Mouse (Mus musculus) midbrain, postnatal 0 days (tissue): Measurements from ENCODE around the gene Mr1. TPM values are rescaled to one million over a fixed set of nuclear protein-coding genes. Genes with fewer than 3 reads are reported as not detected.
A peak's percentile ranks its signal among the peaks of the same experiment; 100 is the strongest.

Experiments
- ATAC-seq: fragments of 200-750 bp; cut with Nextera tagmentation; 2 replicates; pipeline ENCODE4 v1.8.0; 2017; ENCODE audit warnings: moderate number of reproducible peaks, mild to moderate bottlenecking, moderate TSS enrichment, moderate library complexity; ENCODE audit not compliant: low FRiP score
- DNase-seq: peaks from one replicate; pipeline ENCODE4 v3.0.0-alpha.2; 2015; ENCODE audit warnings: low spot score
- H3K27ac ChIP-seq: fragments of 300-500 bp; sonication (generic); 2 replicates; pipeline ENCODE4 v1.5.1; 2014; ENCODE audit warnings: low read depth, mild to moderate bottlenecking, low read length, mixed read lengths
- H3K27me3 ChIP-seq: fragments of 300-500 bp; sonication (generic); 2 replicates; pipeline ENCODE4 v1.6.1; 2014; ENCODE audit warnings: low read length, control low read depth, mixed read lengths; ENCODE audit not compliant: insufficient read depth
- H3K36me3 ChIP-seq: fragments of 300-500 bp; sonication (generic); 2 replicates; pipeline ENCODE4 v1.6.1; 2014; ENCODE audit warnings: low read length, control low read depth, mixed read lengths; ENCODE audit not compliant: insufficient read depth
- H3K4me1 ChIP-seq: fragments of 300-500 bp; sonication (generic); 2 replicates; pipeline ENCODE4 v1.6.1; 2014; ENCODE audit warnings: mild to moderate bottlenecking, control low read depth, antibody characterized with exemption, low read length, mixed read lengths; ENCODE audit not compliant: insufficient read depth
- H3K4me2 ChIP-seq: fragments of 300-500 bp; sonication (generic); 2 replicates; pipeline ENCODE4 v1.6.1; 2014; ENCODE audit warnings: low read depth, mild to moderate bottlenecking, low read length, mixed read lengths; ENCODE audit not compliant: poor library complexity, severe bottlenecking
- H3K4me3 ChIP-seq: fragments of 300-500 bp; sonication (generic); 2 replicates; pipeline ENCODE4 v1.5.1; 2014; ENCODE audit warnings: low read depth, mild to moderate bottlenecking, low read length, moderate library complexity
- H3K9ac ChIP-seq: fragments of 300-500 bp; sonication (generic); replicated peaks from 2 replicates; pipeline ENCODE4 v1.6.1; 2014; ENCODE audit warnings: mild to moderate bottlenecking, low read length, moderate library complexity, mixed read lengths; ENCODE audit not compliant: poor library complexity, severe bottlenecking
- H3K9me3 ChIP-seq: fragments of 300-500 bp; sonication (generic); 2 replicates; pipeline ENCODE4 v1.6.1; 2016; ENCODE audit warnings: low read length, control low read depth
- CTCF ChIP-seq: IDR thresholded peaks from 2 replicates; pipeline ENCODE4 v1.5.1; 2016; ENCODE audit warnings: antibody characterized with exemption, mild to moderate bottlenecking
- WGBS: fragments of 180-500 bp; shearing (Covaris S2); extraction: QIAGEN DNeasy Blood & Tissue Kit; methylation state at CpG from one replicate; pipeline ENCODE4 v1.1.7; 2014; 5-methylcytosine and 5-hydroxymethylcytosine counted together
- polyA plus RNA-seq: library from polyadenylated mRNA; unstranded; fragments of >200 nt; fragmentation: Nextera tagmentation; extraction: Ambion mirVana; gene quantifications from 2 replicates; pipeline ENCODE4 v1.2.1, GENCODE M21; 2015
- total RNA-seq: library from RNA; depleted of rRNA; stranded (reverse); fragments of >200 nt; gene quantifications from 2 replicates; pipeline ENCODE4 v1.2.3, GENCODE M21; 2014

Mr1 gene
- total and polyA plus RNA-seq, 2 experiments from 2014 or later = 1.8 to 2.9 TPM

DNA sequence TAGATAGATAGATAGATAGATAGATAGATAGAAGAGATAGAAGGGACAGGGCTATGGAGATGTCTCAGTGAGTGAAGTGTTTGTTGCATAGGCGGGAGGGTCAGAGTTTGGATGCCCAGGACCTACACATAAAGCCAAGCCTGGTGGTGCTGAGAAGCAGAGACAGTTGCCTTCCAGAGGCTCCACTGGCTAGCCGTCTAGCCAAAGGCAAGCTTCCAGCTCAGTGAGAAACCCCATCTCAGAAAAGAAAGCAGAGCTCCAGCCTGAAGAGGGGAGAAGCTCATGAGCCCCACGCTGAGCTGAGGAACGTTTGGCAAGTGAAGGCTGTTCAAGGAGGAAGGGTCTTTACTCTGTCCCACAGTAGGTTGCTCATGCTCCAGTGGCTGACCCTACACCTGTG lies 44.0 kb downstream of the Mr1 start:
- 72% methylated on average over 4 of the region's 4 CpGs for WGBS
- no peak for TF ChIP-seq CTCF

DNA sequence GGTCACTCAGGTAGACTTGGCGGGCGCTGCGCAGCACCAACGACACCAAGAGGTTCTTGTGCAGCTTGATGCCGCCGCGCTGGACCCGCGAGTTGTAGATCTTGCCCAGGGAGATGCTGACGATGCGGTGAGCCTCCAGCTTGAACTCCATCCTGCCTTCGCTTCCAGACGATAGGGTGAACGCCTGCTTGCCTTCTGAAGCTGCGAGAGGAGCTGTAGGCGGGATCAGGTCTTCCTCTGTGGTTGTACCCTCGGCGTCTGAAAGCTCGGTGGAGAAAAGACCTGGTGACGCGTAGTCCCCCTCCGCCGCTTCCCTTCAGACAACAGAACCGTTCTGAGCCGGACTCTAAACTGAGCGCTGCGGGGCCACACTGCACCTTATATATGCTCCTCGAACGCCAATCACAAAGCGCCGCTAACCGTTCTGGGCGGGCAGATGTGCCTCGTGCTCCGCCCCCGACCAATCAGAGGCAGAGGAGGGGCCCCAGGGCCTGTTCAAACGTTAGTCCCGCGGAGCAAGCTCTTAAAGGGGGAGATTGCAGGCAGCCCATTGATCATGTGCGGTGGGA lies 47.2 kb downstream of the Mr1 start, which contains the start of gene Ier5:
Gene Ier5, minus strand, starts transcription at position 357 of the 569 bp plus-strand sequence.
- Histone ChIP-seq H3K4me1 (peaks cover 4% of the 10 kb centered on the region; the same call in 1 of the 2 replicates), H3K9me3 (no peaks in the 10 kb centered on the region), H3K4me2 (peak within 1 kb of the TSS; percentile 84), H3K27me3 (no peaks in the 10 kb centered on the region), H3K4me3 (peak within 1 kb of the TSS; percentile 96), H3K9ac (peak within 1 kb of the TSS; percentile 97), H3K27ac (peak within 1 kb of the TSS; percentile 84), H3K36me3 (no peaks in the 10 kb centered on the region)
- ATAC-seq (peak; percentile 99), DNase-seq (peak; percentile 99)
- no peak for TF ChIP-seq CTCF
- under 1% methylated on average over 40 of the region's 40 CpGs for WGBS

More for the DNA sequence above, 44.0 kb downstream of the Mr1 start:
- H3K27ac ChIP-seq = no peak overlapping the region
- H3K4me2 ChIP-seq = no peak overlapping the region
- H3K27me3 ChIP-seq = no peaks in the 10 kb centered on the region
- H3K9me3 ChIP-seq = no peaks in the 10 kb centered on the region
- no peaks in the 10 kb centered on the region for H3K4me1 ChIP-seq
- H3K36me3 ChIP-seq = no peaks in the 10 kb centered on the region
- no peak overlapping the region for H3K4me3 ChIP-seq
- DNase-seq (no peak), ATAC-seq (no peak)
- H3K9ac ChIP-seq = no peak overlapping the region

DNA sequence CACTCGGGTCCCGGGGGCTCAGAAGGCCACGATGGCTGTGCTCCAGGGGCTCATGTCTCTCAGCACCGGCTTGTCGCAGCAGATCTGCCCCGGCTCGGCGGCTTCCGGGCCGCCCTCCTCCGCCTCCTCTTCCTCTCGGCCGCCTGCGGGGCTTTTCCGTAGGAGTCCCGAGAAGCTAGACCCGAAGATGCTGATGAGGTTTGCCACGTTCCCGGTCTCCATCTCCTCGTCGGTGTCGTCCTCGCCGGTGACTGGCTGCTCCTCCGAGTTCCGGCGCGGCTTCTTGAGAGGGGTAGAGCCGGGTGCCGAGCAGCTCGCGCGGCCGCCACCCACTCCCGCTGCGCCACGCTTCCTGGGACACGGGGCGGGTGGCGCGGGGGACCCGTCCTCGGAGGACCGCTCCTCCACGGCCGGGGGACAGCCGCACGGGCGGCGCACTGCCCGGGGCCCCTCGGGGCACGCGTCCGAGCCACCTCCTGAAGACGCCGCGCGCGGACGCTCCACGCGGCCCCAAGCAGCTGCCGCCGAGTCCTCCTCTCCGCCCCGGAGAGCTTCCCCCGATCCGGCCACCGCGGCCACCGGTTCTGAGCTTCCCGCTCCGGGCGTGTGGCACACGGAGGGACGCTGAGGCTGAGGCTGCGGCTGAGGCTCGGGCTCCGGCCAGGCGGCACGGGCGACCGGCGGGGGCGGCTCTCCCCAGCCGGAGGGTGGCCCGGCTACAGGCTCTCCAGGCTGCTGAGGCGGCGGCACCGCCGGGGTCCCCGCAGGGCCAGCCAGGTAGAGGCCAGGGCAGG lies 47.9 kb downstream of the Mr1 start:
- DNase-seq = peak; percentile 44

DNA sequence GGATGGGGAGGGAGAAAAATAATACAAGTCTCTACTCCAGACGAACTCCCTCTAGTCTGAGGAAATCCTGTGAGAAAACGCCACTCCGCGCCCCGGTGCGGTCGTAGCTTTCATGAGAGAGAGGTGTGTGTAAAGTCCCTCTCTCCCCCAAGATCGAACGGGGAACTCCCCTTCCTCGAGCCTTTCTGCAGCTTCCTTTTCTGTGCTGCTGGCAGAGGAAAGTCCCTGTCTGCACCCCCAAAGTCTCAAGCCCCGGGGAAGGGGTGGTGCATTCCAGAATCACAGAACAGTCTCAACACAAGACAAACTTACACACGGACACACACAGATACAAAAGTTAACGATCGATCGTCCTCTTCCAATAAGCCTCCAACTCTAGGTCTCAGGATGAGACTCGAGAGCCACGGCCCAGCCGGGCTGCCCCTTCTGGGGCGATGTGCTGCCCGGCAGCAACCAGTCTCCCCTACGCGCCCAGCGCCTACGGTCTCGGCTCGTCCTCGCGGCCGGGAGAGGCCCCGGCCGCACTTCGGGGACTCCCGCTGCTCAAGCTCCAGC lies 48.6 kb downstream of the Mr1 start:
- no peaks in the 10 kb centered on the region for H3K27me3 ChIP-seq
- peak overlapping the region; percentile 84 for H3K4me2 ChIP-seq
- H3K9me3 ChIP-seq = no peaks in the 10 kb centered on the region
- peak overlapping the region; percentile 97 for H3K9ac ChIP-seq
- DNase-seq (peak; percentile 26), ATAC-seq (no peak)
- peaks cover 14% of the 10 kb centered on the region for H3K4me1 ChIP-seq
- H3K27ac ChIP-seq = peak overlapping the region; percentile 84
- no peaks in the 10 kb centered on the region for H3K36me3 ChIP-seq
- peak overlapping the region; percentile 96 for H3K4me3 ChIP-seq
- no peak for TF ChIP-seq CTCF
- WGBS = under 1% methylated on average over 33 of the region's 33 CpGs

More for the DNA sequence above, 47.9 kb downstream of the Mr1 start:
- ATAC-seq = peak; percentile 57
- peak overlapping the region; percentile 97 for H3K9ac ChIP-seq
- H3K36me3 ChIP-seq = no peaks in the 10 kb centered on the region
- peaks cover 7% of the 10 kb centered on the region; the same call in 1 of the 2 replicates for H3K4me1 ChIP-seq
- H3K4me2 ChIP-seq = peak overlapping the region; percentile 84
- under 1% methylated on average over 75 of the region's 93 CpGs for WGBS
- no peaks in the 10 kb centered on the region for H3K9me3 ChIP-seq
- H3K4me3 ChIP-seq = peak overlapping the region; percentile 96
- no peaks in the 10 kb centered on the region for H3K27me3 ChIP-seq
- TF ChIP-seq CTCF = no peak
- peak overlapping the region; percentile 84 for H3K27ac ChIP-seq

DNA sequence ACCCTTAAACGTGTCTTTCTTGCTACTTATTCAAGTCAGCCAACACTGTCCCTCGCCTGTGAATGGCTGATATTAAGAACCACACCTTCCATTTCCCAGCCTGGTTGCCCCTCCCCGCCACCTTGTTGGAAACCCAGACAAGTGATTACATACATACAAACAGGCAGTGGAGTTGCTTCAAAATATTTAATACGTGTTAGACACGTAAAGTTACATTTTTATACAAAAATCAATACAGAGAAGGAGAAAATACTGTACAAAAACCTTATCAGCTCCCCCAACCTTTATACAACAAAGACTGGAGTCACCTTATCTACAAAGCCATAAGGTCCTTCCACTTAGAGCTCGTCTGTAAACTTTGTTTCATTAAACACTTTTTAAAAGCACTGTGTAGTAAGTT lies 49.3 kb downstream of the Mr1 start:
- no peak for TF ChIP-seq CTCF
- H3K36me3 ChIP-seq = no peaks in the 10 kb centered on the region
- peak overlapping the region; percentile 96 for H3K4me3 ChIP-seq
- 28% methylated on average over 6 of the region's 6 CpGs for WGBS
- no peak for DNase-seq
- 0 out of 2 replicates have a peak overlapping the region, but pooled peaks have one; percentile 84 for H3K27ac ChIP-seq
- no peaks in the 10 kb centered on the region for H3K27me3 ChIP-seq
- peak overlapping the region; percentile 84 for H3K4me2 ChIP-seq
- no peak for ATAC-seq
- 0 out of 2 replicates have a peak overlapping the region, but pooled peaks have one; percentile 97 for H3K9ac ChIP-seq
- H3K4me1 ChIP-seq = peaks cover 19% of the 10 kb centered on the region
- H3K9me3 ChIP-seq = no peaks in the 10 kb centered on the region
